Mouse (Mus musculus): ENCODE results near the gene 4930548H24Rik. TPM values are rescaled to one million over a fixed set of nuclear protein-coding genes. Genes with fewer than 3 reads are reported as not detected.

Gene 4930548H24Rik
- polyA plus RNA-seq, 1 experiment from 2014 or later: not detected

DNA sequence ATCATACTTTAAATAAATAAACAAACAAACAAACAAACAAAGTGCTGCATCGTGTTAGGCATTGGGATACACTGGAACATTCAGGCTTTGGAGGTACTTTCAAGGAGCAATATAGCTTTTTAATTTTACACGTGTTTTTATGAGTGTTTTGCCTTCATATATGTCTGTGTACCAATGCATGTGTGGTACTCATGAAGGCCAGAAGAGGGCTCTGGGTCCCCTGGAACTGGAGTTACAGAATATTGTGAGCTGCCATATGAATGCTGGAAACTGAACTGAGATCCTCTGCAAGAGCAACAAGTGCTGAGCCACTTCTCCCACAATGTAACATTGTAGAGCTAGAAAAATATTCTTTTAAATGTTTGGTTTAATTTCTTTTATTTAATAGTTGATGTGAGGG lies 49.7 kb downstream of the 4930548H24Rik start:
- POLR2A ChIA-PET: no interaction called here
- in situ Hi-C loops (cut with MboI; ENCODE audit: low pct_unique_long_range_greater_than_20kb): no loop called here
- TF ChIP-seq CTCF (IDR thresholded peaks at IDR 0.05): peak; percentile 43
- CTCF ChIA-PET: interaction anchor here (0.8 kb wide), 1 partner anchor 19 kb away, joined by 3 read pairs; no protein-coding TSS in a partner anchor
- no peaks in the 10 kb centered on the region for H3K27me3 ChIP-seq
- no peak for ATAC-seq
- no peak for DNase-seq (ENCODE audit: low read depth, low spot score)

Other genes starting within 250 kb of the 4930548H24Rik start
- gene Nrbp1, start 244.9 kb upstream of the 4930548H24Rik start, polyA plus RNA-seq (2021): 133 TPM
- 0.73 TPM for gene Gm9970, start 244.5 kb upstream of the 4930548H24Rik start, polyA plus RNA-seq (2021)
- 8.6 TPM for gene Krtcap3, start 234.0 kb upstream of the 4930548H24Rik start, polyA plus RNA-seq (2021)
- gene Ift172, start 194.6 kb upstream of the 4930548H24Rik start, polyA plus RNA-seq (2021): 57.9 TPM
- 107 TPM for gene Fndc4, start 189.7 kb upstream of the 4930548H24Rik start, polyA plus RNA-seq (2021)
- gene Gckr, start 188.3 kb upstream of the 4930548H24Rik start, polyA plus RNA-seq (2021): 5.9 TPM
- gene Zfp512, start 33.3 kb upstream of the 4930548H24Rik start, polyA plus RNA-seq (2021): 15.8 TPM
- gene Gpn1, start 9.0 kb downstream of the 4930548H24Rik start, polyA plus RNA-seq (2021): 37.4 TPM
- gene Slc4a1ap, start 41.3 kb downstream of the 4930548H24Rik start, polyA plus RNA-seq (2021): 45.8 TPM
- gene Supt7l, start 42.1 kb downstream of the 4930548H24Rik start, polyA plus RNA-seq (2021): 25.7 TPM
- 243 TPM for gene Mrpl33, start 111.2 kb downstream of the 4930548H24Rik start, polyA plus RNA-seq (2021)
- gene Rbks, start 211.9 kb downstream of the 4930548H24Rik start, polyA plus RNA-seq (2021): 11.3 TPM
- 122 TPM for gene Babam2, start 211.9 kb downstream of the 4930548H24Rik start, polyA plus RNA-seq (2021)